Mouse (Mus musculus) lung, embryonic 14.5 days (tissue): ENCODE data around the gene Cacng5. TPM values are rescaled to one million over a fixed set of nuclear protein-coding genes. Genes with fewer than 3 reads are reported as not detected.

Source experiments
- ATAC-seq: fragments of 200-750 bp; cut with Nextera tagmentation; 2 replicates; pipeline ENCODE4 v1.8.0; 2017; ENCODE audit warnings: mild to moderate bottlenecking, moderate TSS enrichment, moderate library complexity; ENCODE audit not compliant: insufficient read depth
- DNase-seq: peaks from one replicate; pipeline ENCODE4 v3.0.0-alpha.2; 2015
- H3K27ac ChIP-seq: fragments of 300-500 bp; sonication (generic); 2 replicates; pipeline ENCODE4 v1.5.1; 2014; ENCODE audit warnings: low read depth, mild to moderate bottlenecking, moderate library complexity
- H3K27me3 ChIP-seq: fragments of 300-500 bp; sonication (generic); 2 replicates; pipeline ENCODE4 v1.6.1; 2014; ENCODE audit warnings: low read length, control low read depth; ENCODE audit not compliant: insufficient read depth
- H3K36me3 ChIP-seq: fragments of 300-500 bp; sonication (generic); 2 replicates; pipeline ENCODE4 v1.6.1; 2014; ENCODE audit warnings: control low read depth; ENCODE audit not compliant: insufficient read depth
- H3K4me1 ChIP-seq: fragments of 300-500 bp; sonication (generic); 2 replicates; pipeline ENCODE4 v1.6.1; 2014; ENCODE audit warnings: antibody characterized with exemption, control low read depth; ENCODE audit not compliant: insufficient read depth
- H3K4me2 ChIP-seq: fragments of 300-500 bp; sonication (generic); 2 replicates; pipeline ENCODE4 v1.6.1; 2014; ENCODE audit warnings: mild to moderate bottlenecking
- H3K4me3 ChIP-seq: fragments of 300-500 bp; sonication (generic); 2 replicates; pipeline ENCODE4 v1.5.1; 2014; ENCODE audit warnings: low read depth, low read length
- H3K9ac ChIP-seq: fragments of 300-500 bp; sonication (generic); 2 replicates; pipeline ENCODE4 v1.6.1; 2014
- H3K9me3 ChIP-seq: fragments of 300-500 bp; sonication (generic); 2 replicates; pipeline ENCODE4 v1.6.1; 2016; ENCODE audit warnings: low read depth, low read length, control low read depth
- CTCF ChIP-seq: IDR thresholded peaks from 2 replicates; pipeline ENCODE4 v1.5.1; 2016; ENCODE audit warnings: antibody characterized with exemption, low read depth
- WGBS: fragments of 180-500 bp; shearing (Covaris S2); extraction: QIAGEN DNeasy Blood & Tissue Kit; methylation state at CpG from one replicate; pipeline ENCODE4 v1.1.7; 2014; 5-methylcytosine and 5-hydroxymethylcytosine counted together
- polyA plus RNA-seq: library from polyadenylated mRNA; unstranded; fragments of >200 nt; fragmentation: Nextera tagmentation; extraction: Ambion mirVana; gene quantifications from 2 replicates; pipeline ENCODE4 v1.2.1, GENCODE M21; 2014

Gene Cacng5
- polyA plus RNA-seq, 1 experiment from 2014 or later: 0.16 TPM

- H3K27ac ChIP-seq: no peak overlapping the region
- ATAC-seq (no peak), DNase-seq (peak; percentile 6)
- no peaks in the 10 kb centered on the region for H3K36me3 ChIP-seq
- no peaks in the 10 kb centered on the region for H3K4me1 ChIP-seq
- no peak overlapping the region for H3K9ac ChIP-seq
- H3K4me2 ChIP-seq: no peak overlapping the region
- H3K27me3 ChIP-seq: peaks cover 17% of the 10 kb centered on the region; the same call in 1 of the 2 replicates
- H3K4me3 ChIP-seq: no peak overlapping the region
- 49% methylated on average over 3 of the region's 3 CpGs for WGBS
- TF ChIP-seq CTCF: no peak
- no peaks in the 10 kb centered on the region for H3K9me3 ChIP-seq
Measured at GRCm38 (mm10) chr11:107913317-107913716, 1.5 kb downstream of the Cacng5 start.

GRCm38 (mm10) chr11:107905364-107905763 is 9.5 kb downstream of the Cacng5 start:
- TF ChIP-seq CTCF: no peak
- Histone ChIP-seq H3K4me2 (no peak overlapping the region), H3K27me3 (no peaks in the 10 kb centered on the region), H3K4me3 (no peak overlapping the region), H3K9me3 (no peaks in the 10 kb centered on the region), H3K27ac (no peak overlapping the region), H3K4me1 (no peaks in the 10 kb centered on the region), H3K9ac (no peak overlapping the region), H3K36me3 (no peaks in the 10 kb centered on the region)
- 65% methylated on average over 9 of the region's 9 CpGs for WGBS
- no peak for ATAC-seq
- DNase-seq: no peak

- DNase-seq (no peak), ATAC-seq (no peak)
- no peak for TF ChIP-seq CTCF
- H3K9me3 ChIP-seq: no peaks in the 10 kb centered on the region
- H3K27me3 ChIP-seq: no peaks in the 10 kb centered on the region
- no peaks in the 10 kb centered on the region for H3K36me3 ChIP-seq
- no peak overlapping the region for H3K4me3 ChIP-seq
- no peaks in the 10 kb centered on the region for H3K4me1 ChIP-seq
- H3K4me2 ChIP-seq: no peak overlapping the region
- 16% methylated on average over 4 of the region's 4 CpGs for WGBS
- H3K9ac ChIP-seq: no peak overlapping the region
- no peak overlapping the region for H3K27ac ChIP-seq
Measured at GRCm38 (mm10) chr11:107903966-107904605, 10.8 kb downstream of the Cacng5 start.

DNA sequence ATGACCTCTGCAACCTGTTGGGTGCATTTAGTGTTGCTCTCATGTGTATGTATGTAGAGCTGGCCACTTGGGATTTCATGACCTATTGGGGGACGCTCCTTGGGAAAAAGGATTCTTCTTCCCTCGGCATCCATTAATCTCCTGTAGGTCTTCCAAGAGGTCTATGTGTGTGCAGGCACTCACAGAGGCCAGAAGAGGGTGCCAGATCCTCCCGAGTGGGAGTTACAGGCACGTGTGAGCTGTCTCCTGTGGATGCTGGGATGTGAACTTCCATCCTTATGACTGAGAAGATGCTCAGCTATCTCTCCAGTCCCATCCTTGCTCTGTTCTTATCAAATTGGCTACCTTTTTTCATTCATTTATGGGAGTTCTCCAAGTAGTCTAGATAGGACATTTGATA is 14.4 kb downstream of the Cacng5 start:
- DNase-seq (peak; percentile 23), ATAC-seq (no peak)
- Histone ChIP-seq H3K4me3 (no peak overlapping the region), H3K9ac (no peak overlapping the region), H3K9me3 (no peaks in the 10 kb centered on the region), H3K27me3 (no peaks in the 10 kb centered on the region), H3K36me3 (no peaks in the 10 kb centered on the region), H3K27ac (no peak overlapping the region), H3K4me1 (no peaks in the 10 kb centered on the region), H3K4me2 (no peak overlapping the region)
- 44% methylated on average over 4 of the region's 4 CpGs for WGBS
- peak; percentile 45 for TF ChIP-seq CTCF

GRCm38 (mm10) chr11:107898698-107899097 is 16.2 kb downstream of the Cacng5 start:
- no peaks in the 10 kb centered on the region for H3K9me3 ChIP-seq
- no peak overlapping the region for H3K27ac ChIP-seq
- TF ChIP-seq CTCF: no peak
- H3K4me1 ChIP-seq: no peaks in the 10 kb centered on the region
- no peaks in the 10 kb centered on the region for H3K36me3 ChIP-seq
- H3K27me3 ChIP-seq: no peaks in the 10 kb centered on the region
- H3K4me2 ChIP-seq: no peak overlapping the region
- DNase-seq (no peak), ATAC-seq (no peak)
- H3K9ac ChIP-seq: no peak overlapping the region
- no peak overlapping the region for H3K4me3 ChIP-seq
- 33% methylated on average over 2 of the region's 2 CpGs for WGBS

DNA sequence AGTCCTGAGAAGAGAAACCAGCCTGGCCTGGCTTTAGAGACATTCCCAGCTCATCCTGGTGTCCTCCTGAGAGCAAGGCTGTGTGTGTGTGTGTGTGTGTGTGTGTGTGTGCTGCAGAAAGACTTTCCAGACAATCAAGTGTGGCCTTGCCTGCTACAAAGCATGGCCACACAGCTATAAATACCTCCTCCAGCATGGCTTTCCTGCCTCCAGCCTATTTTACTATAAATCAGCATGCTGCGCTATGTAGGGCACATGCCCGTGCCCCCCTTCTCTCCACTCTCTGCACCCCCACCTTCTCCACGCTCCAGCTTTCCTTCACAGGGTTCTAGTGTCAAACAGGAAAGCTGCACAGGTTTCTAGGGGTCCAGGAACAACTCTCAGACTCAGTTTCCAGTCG is 19.2 kb downstream of the Cacng5 start:
- Histone ChIP-seq H3K4me3 (no peak overlapping the region), H3K27ac (no peak overlapping the region), H3K9me3 (no peaks in the 10 kb centered on the region), H3K4me2 (no peak overlapping the region), H3K36me3 (no peaks in the 10 kb centered on the region), H3K27me3 (no peaks in the 10 kb centered on the region), H3K4me1 (no peaks in the 10 kb centered on the region), H3K9ac (no peak overlapping the region)
- DNase-seq: no peak
- no peak for ATAC-seq
- no peak for TF ChIP-seq CTCF
- 63% methylated on average over 4 of the region's 4 CpGs for WGBS

GRCm38 (mm10) chr11:107891377-107891776 is 23.5 kb downstream of the Cacng5 start:
- no peak overlapping the region for H3K9ac ChIP-seq
- no peak overlapping the region for H3K4me3 ChIP-seq
- no peak for TF ChIP-seq CTCF
- DNase-seq (no peak), ATAC-seq (no peak)
- H3K36me3 ChIP-seq: no peaks in the 10 kb centered on the region
- H3K27me3 ChIP-seq: no peaks in the 10 kb centered on the region
- no peaks in the 10 kb centered on the region for H3K4me1 ChIP-seq
- no peak overlapping the region for H3K4me2 ChIP-seq
- H3K27ac ChIP-seq: no peak overlapping the region
- 78% methylated on average over 3 of the region's 3 CpGs for WGBS
- H3K9me3 ChIP-seq: no peaks in the 10 kb centered on the region
